Mouse (Mus musculus) cerebellum, adult 11 months (tissue): ENCODE results near the gene Ovol2.

Source experiments
- DNase-seq: peaks from one replicate; pipeline ENCODE4 v3.0.0; 2022

Ovol2 gene

DNA sequence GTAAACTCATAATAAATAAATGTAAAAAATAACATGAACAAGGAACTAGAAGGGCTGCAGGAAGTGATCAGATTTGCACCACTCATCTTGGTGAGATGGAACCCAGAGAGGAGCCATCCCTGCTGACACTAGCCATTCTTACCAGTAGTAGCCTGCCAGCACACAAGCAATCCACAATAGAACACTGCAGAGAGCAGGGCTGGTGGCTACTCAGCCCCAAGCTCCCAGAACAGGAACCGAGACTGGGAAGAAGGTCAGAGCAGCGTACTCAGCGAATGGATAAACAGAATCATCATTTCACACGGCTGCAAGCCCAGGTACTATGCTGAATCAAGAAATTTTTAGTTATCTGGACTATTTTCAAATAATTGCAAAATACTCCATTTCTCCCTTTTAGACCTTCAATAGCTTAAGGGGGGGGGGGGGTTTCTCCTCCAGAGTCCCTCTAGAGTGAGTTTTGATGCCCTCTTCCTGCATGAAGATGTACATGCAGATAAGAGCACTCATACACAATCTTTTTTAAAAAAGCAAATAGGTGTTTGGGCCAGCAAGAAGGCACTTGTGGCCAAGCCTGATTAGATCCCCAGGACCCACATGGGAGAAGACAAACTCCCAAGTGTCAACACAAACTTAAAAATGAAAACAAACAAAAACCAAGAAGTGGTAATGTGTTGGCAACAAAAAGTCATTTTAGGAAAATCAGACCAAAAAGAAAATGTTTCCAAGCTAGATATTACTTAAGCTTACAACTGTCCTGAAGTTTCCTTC, 65.8 kb downstream of the Ovol2 start:
- no peak for DNase-seq

DNA sequence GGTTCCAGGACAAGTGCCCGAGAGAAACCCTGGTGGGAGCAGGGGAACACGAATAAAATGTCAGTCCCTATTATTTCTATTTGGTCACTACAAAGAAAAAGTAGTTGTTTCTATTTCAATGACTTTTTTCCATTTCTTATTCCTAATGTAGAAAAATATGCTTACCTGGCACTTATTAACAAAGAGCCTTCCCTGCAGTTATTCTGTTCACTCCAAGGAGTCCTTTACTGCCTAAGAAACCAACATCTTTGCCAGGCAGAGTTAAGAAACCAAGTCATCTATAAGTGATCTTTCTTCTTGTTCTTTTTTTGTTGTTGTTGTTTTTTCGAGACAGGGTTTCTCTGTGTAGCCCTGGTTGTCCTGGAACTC, 66.8 kb downstream of the Ovol2 start:
- DNase-seq: no peak

DNA sequence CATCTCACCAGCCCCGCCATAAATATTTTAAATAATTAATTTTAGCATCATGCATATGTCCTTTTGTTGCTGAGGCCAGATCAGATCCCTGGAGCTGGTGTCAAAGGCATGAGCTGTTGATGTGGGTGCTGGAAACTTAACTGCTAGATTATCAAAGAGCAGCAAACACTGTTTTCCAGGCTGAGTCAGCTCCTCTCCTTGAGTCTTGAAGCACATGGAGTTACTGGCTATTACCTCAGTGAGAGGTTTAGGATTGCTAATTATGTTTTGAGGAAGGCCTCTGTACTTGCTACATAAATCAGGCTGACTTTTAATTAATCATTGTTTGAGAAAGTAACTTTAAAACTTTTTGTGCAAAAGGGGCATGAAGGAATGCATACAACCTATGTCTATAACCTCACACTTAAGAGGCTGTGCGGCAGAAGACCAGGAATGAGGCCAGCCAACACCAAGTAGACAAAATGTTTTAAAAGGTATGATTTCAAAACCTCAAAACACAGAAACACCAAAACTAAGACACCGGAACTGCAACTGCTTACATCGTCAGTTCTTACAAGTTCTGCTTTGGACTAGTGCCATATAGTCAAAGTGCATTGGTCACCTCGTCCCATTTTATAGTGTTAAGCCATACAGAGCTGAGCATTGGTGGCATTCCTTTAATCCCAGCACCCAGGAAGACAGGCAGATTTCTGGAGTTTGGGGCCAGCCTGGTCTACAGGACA, 67.4 kb downstream of the Ovol2 start:
- DNase-seq: no peak

DNA sequence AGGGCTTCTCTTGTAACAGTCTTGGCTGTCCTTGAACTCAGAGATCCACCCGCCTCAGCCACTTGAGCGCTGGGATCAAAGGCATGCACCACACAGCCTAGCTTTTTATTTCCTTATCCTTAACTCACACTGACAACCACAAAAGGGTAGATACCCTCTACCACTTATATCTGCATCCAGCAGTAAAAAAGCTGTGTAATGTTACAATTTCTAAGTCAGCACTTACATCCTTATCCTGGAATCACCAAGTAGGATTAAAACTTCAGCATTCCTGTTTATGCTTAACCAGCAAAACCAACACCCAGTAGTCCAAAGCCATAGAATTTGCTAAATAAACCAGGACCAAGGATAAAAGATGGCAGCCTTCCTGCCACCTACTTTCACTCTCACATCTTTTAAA, 69.1 kb downstream of the Ovol2 start:
- DNase-seq: no peak
